Mouse (Mus musculus) spleen, embryonic (tissue): ENCODE data around the gene Cdk17.

ENCODE experiments used
- CTCF ChIA-PET: fragments of 350-600 bp; sonication (Branson Sonifier 250); formaldehyde crosslinking; loops from one replicate; lab custom pipeline; 2022; lab: Charles Lee

The Cdk17 gene

DNA sequence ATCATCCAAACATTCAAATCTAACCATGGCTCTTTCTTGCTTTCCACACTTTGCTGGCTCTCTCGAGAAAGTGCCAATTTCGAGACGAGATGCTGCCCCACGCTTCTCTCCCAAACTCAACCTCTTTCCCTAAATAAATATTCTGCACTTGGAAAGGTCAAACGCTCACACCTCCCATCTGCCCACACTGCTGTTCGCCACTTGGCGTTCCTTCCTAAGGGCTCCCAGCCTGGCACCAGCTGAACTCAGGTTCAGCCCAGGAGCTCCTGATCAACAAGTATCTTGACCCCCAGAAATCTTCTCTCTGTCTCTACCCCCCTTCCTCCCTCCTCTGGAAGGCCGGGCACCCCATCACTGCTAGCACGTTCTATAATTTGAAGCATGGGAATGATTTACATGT lies 116.2 kb downstream of the Cdk17 start:
- CTCF ChIA-PET = interaction anchor here (0.5 kb wide), 1 partner anchor 163 kb away, joined by 3 read pairs; no protein-coding TSS in a partner anchor

DNA sequence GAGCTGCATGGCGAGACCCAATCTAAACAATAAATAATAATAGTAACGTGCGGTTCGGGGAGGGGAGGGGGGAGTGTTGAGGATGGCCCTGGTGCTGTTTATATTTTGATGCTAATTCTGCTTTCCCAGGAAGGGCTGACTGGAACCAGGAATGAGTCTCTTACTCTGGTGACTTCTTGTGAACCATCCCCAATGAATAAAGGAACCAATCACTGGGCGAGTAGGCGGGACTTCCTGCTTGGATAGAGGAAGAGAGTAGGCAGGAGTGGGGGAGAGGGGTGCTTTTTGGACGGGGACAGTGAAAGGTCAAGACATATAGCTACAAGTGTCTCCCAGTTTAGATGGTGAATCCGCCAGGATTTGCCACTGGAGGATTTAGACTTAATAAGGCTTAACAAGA lies 117.7 kb downstream of the Cdk17 start:
- CTCF ChIA-PET = no interaction called here

DNA sequence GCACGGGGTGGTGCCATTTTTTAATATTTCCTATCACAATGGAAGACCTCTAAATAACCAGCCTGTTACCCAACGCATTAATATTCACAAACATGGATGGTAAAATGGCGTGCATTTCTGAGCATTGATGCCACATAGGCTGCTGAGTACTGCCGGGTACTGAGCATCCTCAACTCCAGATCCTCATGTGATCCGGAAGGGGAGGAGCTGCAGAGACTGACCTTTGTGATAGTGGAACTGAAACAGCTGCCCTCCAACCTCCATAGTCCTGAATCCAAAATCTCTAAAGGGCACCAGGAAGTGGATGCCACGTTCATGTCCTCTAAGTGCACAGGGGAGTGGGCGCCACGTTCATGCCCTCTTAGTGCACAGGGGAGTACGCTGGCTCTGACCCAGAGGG lies 118.4 kb downstream of the Cdk17 start:
- CTCF ChIA-PET = no interaction called here

DNA sequence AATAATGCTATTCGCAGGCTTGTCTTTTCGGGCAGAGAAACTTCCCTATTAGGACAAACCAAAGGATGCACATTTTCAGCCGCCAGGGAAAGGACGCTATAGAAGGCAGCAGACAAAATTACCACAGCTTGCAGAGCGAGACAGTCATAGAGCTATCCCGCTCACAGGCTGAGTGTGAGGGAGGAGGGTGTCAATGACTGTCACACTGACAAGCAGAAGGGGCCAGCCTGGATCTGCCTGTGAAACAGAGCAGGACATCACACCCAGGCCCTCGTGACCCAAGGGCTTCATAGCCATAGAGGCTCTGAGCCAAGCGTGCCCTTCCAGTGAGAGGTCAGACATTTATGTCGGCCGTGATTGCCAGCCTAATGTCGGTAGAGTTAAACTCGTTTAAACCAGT lies 119.9 kb downstream of the Cdk17 start:
- CTCF ChIA-PET = no interaction called here

DNA sequence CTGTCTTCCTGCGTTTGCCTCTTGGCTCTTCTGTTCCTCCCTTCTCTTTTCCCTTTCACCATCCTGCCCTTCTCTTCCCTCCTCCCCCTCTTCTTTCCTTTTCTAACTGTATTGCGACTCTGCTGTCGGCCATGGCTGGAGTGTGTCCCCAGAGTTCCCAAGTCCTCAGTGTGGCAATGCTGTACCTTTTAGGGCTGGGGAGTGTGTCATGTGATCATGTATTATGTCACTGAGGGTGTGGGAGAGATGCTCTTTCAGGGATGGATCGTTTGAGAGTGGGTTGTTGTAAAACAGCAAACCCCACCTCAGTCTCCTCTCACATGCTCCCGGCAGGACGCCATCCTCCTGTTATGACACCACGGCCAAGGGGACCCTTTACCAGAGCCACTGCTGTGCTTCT lies 120.4 kb downstream of the Cdk17 start:
- CTCF ChIA-PET = no interaction called here

DNA sequence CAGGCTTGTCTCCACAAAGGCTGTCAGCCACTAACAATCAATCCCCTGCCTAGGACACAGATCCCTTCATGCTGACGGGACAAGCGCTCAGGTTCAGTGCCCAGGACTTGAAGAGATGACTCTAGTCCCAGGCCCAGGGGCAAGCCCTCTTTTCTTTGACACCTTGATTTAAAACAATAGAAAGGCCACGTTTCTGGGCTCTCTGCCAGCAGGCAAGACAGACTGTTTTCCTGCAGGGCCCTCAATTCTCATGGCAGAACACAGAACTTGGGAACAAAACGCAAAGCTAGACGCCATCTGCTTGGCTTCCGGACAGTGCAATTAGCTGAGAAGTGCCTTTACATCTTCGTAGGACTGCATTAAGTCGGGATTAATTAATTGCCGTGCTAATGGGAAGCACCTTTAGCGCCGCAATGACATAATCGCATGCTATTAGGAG lies 121.9 kb downstream of the Cdk17 start:
- CTCF ChIA-PET = interaction anchor here (0.6 to 0.7 kb wide), 2 partner anchors 98 to 115 kb away, joined by 12 to 44 read pairs; no protein-coding TSS in a partner anchor

DNA sequence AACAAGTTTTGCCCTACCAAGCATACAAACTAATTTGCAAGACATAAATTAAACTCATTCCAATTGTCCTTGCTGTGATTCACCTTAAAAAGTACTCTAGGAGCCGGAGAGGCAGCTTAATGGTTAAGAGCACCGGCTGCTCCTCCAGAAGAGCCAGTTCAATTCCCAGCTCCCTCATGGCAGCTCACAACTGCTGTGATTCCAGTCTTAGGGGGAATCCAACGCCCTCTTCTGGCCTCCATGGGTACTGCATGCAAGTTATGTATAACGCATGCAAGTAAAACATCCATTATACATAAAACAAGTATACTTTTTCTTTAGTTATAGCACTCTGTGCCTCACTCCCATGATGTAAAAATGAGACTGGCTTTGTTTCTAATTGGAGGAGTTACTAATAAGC lies 122.6 kb downstream of the Cdk17 start:
- CTCF ChIA-PET = interaction anchor here (0.6 to 0.7 kb wide), 2 partner anchors 99 to 116 kb away, joined by 12 to 44 read pairs; no protein-coding TSS in a partner anchor

DNA sequence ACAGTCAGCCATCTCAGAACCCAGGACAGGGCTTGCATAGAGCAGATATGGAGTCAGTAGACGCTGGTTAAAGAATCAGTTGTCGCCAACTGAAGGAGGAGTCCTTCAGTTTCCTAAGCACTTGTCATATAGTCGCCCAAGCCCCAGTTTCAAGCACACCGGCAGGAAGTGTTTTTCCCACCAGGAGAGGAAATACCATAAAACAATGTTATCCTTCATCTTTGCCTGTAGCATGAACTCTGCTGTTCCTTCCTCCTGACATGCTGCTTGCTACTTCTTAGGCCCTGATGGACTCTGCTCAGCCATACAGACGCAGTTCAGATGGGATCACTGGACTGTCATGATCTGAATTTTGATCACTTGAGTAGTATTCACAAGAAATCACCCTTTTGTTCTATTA lies 124.8 kb downstream of the Cdk17 start:
- CTCF ChIA-PET = no interaction called here

DNA sequence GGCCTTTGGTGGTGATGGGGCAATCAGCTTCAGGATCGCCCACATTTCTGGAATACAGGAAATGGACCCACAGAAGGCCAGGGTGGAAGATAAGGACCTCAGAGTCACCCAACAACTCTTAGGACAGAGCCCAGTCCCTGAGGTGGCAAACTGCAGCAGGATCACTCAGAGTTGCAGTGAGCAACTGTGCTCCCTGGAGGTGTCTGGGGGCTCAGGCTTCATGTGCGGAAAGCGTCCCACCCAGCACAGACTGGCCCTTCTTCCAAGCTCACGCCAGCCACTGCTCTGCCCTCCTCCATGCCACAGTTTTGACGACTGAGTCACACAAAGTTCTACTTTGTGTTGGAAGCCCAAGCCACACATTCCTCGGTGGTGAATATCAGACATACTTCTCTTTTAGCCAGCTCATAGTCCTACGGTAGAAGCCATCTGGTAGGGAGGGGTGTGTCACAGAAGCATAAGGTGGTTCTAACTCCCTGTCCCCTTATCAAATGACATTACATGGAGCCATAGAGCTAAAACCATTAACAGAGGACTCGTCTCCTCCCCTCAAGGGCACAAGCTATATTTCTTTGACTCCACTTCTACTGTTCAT lies 127.0 kb downstream of the Cdk17 start:
- CTCF ChIA-PET = interaction anchor here (0.8 kb wide), 1 partner anchor 83 kb away, joined by 3 read pairs; no protein-coding TSS in a partner anchor

DNA sequence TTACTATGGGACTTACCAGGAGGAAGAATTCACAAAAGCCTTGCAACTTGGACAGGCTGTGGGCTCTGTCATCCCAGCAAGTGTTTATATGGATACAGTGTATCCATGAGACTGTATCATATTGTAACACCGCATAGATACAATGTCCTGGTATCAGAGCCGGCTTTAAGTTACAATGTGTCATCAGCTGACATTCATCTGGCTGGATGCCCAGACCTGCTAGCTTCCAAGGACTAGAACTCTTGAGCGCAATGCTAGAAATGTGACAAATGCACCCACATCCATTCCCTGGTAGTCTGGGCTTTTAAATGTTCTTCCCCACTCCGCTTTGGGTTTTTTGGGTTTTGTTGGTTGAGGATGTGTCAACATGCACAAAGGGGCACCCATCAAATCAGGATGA lies 127.7 kb downstream of the Cdk17 start:
- CTCF ChIA-PET = interaction anchor here (0.6 to 0.8 kb wide), 2 partner anchors 83 to 145 kb away, joined by 3 to 8 read pairs; no protein-coding TSS in a partner anchor

DNA sequence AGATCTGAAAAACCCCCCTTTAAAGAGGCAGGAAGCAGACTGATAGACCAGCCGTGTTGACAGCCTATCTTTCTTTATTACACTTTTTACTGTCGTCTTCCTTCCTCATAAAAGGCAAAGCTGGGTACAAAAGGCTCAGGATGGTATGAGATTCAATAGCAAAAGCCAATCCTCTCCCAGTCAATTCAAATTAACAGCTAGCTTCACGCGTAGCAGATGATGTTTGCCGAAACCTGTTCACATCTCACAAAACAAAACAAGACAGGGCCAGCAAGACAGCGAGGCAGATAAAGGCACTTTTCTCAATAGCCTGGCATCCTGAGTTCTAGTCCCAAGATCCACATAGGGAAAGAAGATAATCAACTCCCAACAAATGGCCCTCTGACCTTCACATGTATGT lies 128.7 kb downstream of the Cdk17 start:
- CTCF ChIA-PET = interaction anchor here (0.7 kb wide), 1 partner anchor 135 kb away, joined by 4 read pairs; no protein-coding TSS in a partner anchor

DNA sequence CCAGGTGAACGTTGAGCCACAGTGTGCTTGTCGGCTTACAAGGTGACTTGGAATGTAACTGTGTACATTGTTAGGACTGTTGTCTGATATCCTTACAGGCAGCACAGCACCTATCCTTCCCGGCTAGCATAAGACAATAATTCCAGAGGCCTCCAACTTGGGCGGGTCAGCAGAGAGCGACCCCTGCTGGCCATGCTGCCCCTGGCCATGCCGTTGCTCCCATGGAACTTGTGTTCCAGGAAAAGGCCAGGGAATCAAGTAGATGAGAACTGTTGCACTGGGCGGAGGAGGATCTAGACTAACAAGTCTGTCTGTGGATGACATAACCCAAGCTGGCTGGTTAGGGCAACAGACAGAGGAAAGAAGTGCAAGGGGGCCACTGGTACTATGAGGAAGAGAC lies 130.7 kb downstream of the Cdk17 start:
- CTCF ChIA-PET = interaction anchor here (0.6 to 1.1 kb wide), 3 partner anchors 18 to 1104 kb away, joined by 3 read pairs; no protein-coding TSS in a partner anchor

DNA sequence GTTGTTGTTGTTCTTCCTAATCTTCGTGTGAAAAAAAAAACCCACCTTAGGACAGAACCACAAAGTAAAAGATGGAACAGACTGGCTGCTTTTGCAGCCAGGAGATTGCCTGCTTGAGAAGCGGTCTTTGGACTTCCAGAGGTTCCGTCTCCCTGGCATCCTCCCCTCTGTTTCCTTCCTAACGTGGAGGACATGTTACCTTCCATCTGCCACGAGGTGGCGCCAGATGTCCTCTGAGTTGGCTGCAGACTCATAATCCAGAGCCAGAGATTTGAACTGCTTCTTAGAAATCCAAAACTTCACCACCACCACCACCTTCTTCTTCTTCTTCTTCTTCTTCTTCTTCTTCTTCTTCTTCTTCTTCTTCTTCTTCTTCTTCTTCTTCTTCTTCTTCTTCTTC lies 131.2 kb downstream of the Cdk17 start:
- CTCF ChIA-PET = interaction anchor here (0.6 to 1.1 kb wide), 5 partner anchors 18 to 1104 kb away, joined by 3 to 6 read pairs (median 3); no protein-coding TSS in a partner anchor

DNA sequence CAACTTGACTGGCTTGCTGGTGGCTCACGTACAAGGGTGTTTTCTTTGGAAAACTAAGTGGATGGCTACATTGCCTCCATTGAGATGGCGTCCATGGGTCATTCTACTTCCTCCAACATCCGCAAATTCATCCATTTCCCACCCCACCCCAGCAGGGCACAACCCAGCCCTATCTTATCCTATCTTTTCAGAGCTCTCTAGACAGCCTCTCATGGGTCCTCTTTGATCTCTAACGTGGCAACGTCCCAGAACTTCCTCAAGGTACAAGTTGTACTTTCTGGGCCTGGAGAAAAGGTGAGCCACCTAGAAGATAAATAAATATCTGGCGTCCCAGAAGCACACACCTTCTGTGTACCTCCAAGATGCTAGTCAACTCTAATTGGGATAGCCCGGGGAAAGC lies 132.9 kb downstream of the Cdk17 start:
- CTCF ChIA-PET = no interaction called here

DNA sequence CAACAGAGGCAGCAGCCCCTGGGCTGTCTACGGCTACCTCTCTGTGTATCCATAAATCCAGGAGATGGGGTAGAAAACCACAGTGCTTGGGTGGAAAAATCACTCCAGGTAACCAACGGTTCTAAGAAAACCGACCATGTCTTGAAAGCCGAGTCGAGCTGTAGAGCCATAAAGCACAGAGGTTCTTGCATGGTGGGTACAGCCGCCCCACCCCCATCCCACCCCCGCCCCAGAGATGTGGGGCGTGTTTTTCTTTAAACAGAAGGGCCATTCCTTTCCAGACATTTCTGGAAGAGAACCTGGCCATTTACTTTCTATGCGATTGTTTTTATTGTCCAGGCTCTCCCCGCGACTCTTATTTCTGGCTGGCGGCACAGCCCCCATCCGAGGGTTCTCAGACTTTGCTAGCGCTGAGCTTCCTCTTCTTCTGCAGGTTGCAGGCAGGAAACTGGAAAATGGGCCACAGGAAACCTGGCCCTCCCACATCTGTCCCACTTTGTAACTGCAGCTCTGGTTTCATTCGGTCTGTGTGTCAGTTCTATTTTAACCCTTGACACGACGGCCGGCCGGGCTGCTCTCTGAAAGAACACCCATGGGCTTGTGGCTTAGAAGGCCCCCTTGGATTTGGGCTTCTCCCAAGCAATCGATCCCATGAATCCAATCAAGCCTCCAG lies 134.0 kb downstream of the Cdk17 start:
- CTCF ChIA-PET = interaction anchor here (0.7 kb wide), 1 partner anchor 8 kb away, joined by 3 read pairs; no protein-coding TSS in a partner anchor

DNA sequence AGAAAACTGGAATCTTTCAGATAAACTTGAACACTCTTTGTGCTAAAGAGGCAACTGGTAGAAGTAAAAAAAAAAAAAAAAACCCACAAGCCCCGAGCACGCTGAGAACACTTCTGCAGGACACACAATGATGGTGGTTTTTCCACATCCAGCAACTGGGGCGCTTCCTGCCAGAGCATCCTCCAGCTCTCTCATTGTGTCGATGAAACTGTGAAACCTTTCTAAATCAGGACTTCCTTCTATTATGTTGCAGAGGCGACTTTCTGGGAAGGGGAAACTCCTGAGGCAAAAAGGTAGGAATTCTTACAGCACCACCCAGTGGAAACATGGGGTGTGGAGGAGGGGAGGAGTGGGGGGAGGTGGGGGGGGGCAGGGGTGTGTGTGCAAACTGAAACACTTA lies 137.1 kb downstream of the Cdk17 start:
- CTCF ChIA-PET = no interaction called here

DNA sequence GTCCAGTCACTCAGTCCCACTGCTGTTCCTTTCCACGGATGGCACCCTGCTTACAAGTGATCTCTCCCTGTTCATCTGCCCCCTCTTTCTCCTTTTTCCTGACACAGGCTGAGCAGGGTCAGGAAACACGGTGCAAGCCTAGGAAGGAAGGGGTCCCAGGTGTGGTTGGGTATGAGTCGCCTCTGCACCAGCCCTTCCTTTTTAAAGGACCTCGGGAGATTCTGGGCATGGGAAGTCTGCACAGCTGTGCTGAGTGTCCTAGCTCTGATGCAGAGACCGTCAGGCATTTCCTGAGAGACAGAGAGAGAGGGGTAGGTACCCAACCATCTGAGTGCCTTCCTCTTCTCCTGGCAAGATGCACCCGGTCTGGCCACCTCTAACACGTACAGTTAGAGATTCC lies 137.5 kb downstream of the Cdk17 start:
- CTCF ChIA-PET = no interaction called here

DNA sequence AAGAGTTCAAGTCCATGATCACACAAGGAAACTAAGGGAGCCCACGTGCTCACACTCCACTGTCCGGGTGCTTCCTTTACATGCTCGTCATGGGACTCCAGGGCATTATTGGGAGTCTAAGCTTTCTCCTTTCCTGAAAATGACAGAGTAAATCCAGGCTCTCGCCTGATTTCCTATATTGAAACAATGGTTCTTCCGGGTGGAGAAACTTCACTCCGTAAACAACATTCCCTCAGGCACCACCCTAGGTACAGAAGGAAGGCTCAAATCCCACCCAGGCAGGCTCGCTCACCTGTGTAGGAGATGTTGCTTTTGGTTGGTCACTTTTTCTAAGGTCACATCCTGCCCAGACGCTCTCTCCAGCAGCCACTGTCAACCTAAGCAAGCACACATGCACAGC lies 141.2 kb downstream of the Cdk17 start:
- CTCF ChIA-PET = no interaction called here

DNA sequence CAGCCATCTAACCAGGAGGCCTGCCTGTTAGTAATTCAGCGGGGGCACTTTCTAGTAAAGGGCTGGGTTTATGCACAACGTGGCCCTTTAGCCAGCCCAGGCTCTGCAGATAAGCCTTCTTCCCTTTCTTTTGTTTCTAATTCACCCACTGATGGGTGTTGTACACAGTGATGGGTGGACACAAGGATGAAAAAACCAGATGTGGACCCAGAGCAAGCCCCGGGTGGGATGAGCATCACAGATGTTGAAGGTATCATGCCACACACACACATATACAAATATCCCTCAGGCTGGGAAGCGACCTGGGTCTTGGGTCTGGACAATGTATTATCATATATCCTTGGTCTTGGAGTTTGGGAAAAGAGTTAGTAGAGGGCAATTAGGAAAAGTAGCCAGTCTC lies 142.6 kb downstream of the Cdk17 start:
- CTCF ChIA-PET = interaction anchor here (0.6 kb wide), 1 partner anchor 9 kb away, joined by 3 read pairs; no protein-coding TSS in a partner anchor

DNA sequence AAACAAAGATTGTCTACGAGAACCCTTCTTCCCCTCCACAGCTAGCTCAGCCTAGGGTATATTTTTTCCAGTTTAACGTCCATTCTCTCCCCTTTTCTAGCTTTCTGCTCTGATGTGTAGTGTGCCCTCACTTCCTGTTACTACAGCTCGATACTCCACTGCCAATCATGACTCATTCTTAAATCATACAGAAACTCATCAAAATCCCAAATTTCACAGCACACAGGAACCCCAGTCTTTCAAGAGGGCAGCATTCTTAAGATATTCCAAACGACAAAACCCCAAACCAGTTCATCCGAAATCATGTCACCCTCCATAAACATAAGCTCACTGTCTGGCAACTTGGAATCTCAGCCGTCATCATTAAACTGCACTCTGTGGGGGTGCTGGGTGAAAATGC lies 145.3 kb downstream of the Cdk17 start:
- CTCF ChIA-PET = no interaction called here

DNA sequence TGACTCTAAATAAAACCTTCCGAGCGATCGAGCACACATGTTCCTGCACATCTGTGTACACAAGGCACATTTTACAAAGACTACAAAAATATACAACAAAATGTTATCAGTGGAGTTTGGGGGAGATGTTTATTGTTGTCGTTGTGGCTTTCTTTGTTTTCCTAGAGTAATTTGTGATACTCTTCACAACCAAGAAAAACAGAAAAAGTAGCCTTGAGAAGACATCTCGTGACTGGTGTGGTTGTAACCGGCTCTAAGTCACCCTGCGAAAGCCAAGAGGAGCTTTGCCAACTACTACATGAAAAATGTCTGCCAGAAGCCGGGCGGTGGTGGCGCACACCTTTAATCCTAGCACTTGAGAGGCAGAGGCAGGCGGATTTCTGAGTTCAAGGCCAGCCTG lies 145.7 kb downstream of the Cdk17 start:
- CTCF ChIA-PET = no interaction called here

DNA sequence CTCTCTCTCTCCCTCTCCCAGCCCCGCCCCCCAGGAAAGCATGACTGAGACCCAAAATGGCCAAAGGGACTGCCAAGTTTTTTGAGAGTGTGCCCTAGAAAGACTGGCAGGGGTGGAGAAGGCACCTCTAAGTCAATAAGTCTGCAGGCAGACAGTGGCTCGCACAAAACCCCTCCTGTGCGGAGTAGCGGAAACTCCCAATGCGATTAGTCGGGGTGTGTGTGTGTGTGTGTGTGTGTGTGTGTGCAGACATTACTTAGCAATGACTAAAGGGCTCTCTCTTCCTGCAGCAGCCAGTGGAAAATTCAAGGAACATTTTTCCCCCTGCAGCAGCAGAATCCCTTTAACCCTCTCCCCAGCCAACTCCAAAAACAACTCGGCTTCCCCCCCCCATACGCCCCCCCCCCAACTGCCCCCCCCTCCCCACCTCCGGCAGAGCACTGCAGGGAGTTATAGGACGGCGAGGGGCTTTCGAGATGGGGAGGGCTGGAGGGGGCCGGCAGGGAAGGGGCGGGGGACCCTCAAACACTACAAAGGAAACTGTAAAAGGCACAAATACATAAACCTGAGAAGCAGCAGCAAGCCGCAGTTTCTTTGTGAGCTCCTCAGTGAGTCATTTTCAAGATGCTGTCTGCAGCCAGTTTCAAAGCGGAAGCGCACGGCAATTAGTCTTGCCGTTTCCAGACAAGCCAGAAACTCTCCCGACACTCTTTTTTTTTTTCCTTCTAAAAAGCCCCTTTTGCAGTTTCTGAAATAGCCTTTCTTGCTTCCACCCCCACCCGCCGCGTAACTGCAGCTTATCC lies 148.7 kb downstream of the Cdk17 start:
- CTCF ChIA-PET = interaction anchor here (0.6 to 0.7 kb wide), 2 partner anchors 18 to 38 kb away, joined by 3 read pairs; no protein-coding TSS in a partner anchor
